Comparison of ENCODE assay signal across 25 mouse cellular contexts in the genomic region with DNA sequence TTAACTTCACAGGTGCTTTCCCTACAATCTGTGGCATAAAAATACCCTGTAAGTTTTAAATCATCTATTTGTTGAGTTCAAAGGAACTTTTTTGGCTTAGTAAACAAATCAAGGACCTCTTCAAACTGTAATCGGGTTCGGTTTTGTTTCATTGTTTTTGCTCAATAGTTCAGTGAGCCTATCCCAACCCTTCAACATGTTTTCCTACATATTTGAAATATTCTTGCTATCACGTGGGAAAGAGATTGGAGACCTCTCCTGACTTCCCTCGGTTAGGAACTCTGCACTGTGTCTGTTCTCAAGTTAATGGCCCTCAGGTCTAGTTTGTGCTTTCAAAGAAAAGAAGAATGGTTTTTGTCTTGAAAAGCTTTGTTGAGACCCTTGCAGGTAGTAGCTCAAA.
"Had no signal": no experiment of that assay in that cellular context is flagged by ENCODE, and none has a peak within 500 bp of the region (broad histone marks: within the 10 kb centered on the region; RNA-seq: fewer than 3 reads in every experiment).

No protein-coding gene starts in this region.

- DNase-seq: gastrocnemius, adult 2 months; gastrocnemius, postnatal 10 days; gastrocnemius, postnatal 25 days; heart, adult 2 months; heart, postnatal 14 days; heart, postnatal 36 days; kidney, adult 11 months; kidney, adult 2 months; kidney, adult 9 months; kidney, postnatal 14 days; kidney, postnatal 36 days; layer of hippocampus, adult 9-11 months; layer of hippocampus, postnatal 36 days; left cerebral cortex, postnatal 4 days had no signal

- H3K4me3 ChIP-seq: gastrocnemius, adult 2 months; heart, adult 2 months; heart, embryonic 13.5 days; heart, embryonic 15.5 days; hindbrain, embryonic 13.5 days; hindbrain, embryonic 15.5 days; kidney, embryonic 15.5 days; limb, embryonic 13.5 days; limb, embryonic 15.5 days had no signal

- H3K9ac ChIP-seq: heart, embryonic 13.5 days; heart, embryonic 15.5 days; hindbrain, embryonic 13.5 days; hindbrain, embryonic 15.5 days; kidney, embryonic 15.5 days; limb, embryonic 13.5 days; limb, embryonic 15.5 days had no signal

- ATAC-seq: hindbrain, postnatal 0 days; intestine, embryonic 16.5 days had no signal

- H3K9me3 ChIP-seq: heart, embryonic 13.5 days; heart, embryonic 15.5 days; hindbrain, embryonic 13.5 days; hindbrain, embryonic 15.5 days; kidney, embryonic 15.5 days; limb, embryonic 13.5 days; limb, embryonic 15.5 days had no signal

- H3K27me3 ChIP-seq: heart, embryonic 13.5 days; heart, embryonic 15.5 days; hindbrain, embryonic 13.5 days; hindbrain, embryonic 15.5 days; kidney, embryonic 15.5 days; limb, embryonic 13.5 days; limb, embryonic 15.5 days had no signal

- H3K36me3 ChIP-seq: heart, embryonic 13.5 days; heart, embryonic 15.5 days; hindbrain, embryonic 13.5 days; hindbrain, embryonic 15.5 days; kidney, embryonic 15.5 days; limb, embryonic 13.5 days; limb, embryonic 15.5 days had no signal

- H3K4me2 ChIP-seq: heart, embryonic 11.5 days; heart, embryonic 13.5 days; heart, embryonic 15.5 days; hindbrain, embryonic 13.5 days; hindbrain, embryonic 15.5 days; kidney, embryonic 15.5 days; limb, embryonic 13.5 days; limb, embryonic 15.5 days had no signal

- H3K27ac ChIP-seq: gastrocnemius, adult 2 months; heart, adult 2 months; heart, embryonic 13.5 days; heart, embryonic 15.5 days; hindbrain, embryonic 13.5 days; hindbrain, embryonic 15.5 days; hindbrain, postnatal 0 days; kidney, embryonic 15.5 days; kidney, postnatal 0 days; limb, embryonic 13.5 days; limb, embryonic 15.5 days had no signal

- H3K4me1 ChIP-seq: heart, embryonic 15.5 days; hindbrain, embryonic 15.5 days had no signal
